Mouse (Mus musculus): ENCODE results near the gene Uhmk1. TPM values are rescaled to one million over a fixed set of nuclear protein-coding genes. Genes with fewer than 3 reads are reported as not detected.
A peak's percentile ranks its signal among the peaks of the same experiment; 100 is the strongest.

Uhmk1 gene
- polyA plus RNA-seq, 1 experiment from 2014 or later: 8.3 TPM

GRCm38 (mm10) chr1:170150870-170151269 is 64.3 kb downstream of the Uhmk1 start:
- no peak for ATAC-seq (ENCODE audit: low FRiP score)
- 66% methylated on average over 6 of the region's 6 CpGs for WGBS
- Histone ChIP-seq H3K27ac (replicated peaks) (no peak overlapping the region), H3K9ac (replicated peaks) (no peak overlapping the region), H3K4me1 (no peaks in the 10 kb centered on the region), H3K36me3 (peaks cover 15% of the 10 kb centered on the region), H3K4me2 (no peak overlapping the region), H3K9me3 (replicated peaks) (no peaks in the 10 kb centered on the region), H3K4me3 (replicated peaks) (no peak overlapping the region), H3K27me3 (replicated peaks) (no peaks in the 10 kb centered on the region)

GRCm38 (mm10) chr1:170149756-170150155 is 65.4 kb downstream of the Uhmk1 start:
- 93% methylated on average over 4 of the region's 4 CpGs for WGBS
- no peak overlapping the region for H3K27ac ChIP-seq (replicated peaks)
- no peak overlapping the region for H3K4me3 ChIP-seq (replicated peaks)
- ATAC-seq (ENCODE audit: low FRiP score): no peak
- no peaks in the 10 kb centered on the region for H3K9me3 ChIP-seq (replicated peaks)
- H3K27me3 ChIP-seq (replicated peaks): no peaks in the 10 kb centered on the region
- no peak overlapping the region for H3K9ac ChIP-seq (replicated peaks)
- H3K4me1 ChIP-seq: no peaks in the 10 kb centered on the region
- no peak overlapping the region for H3K4me2 ChIP-seq
- peaks cover 15% of the 10 kb centered on the region for H3K36me3 ChIP-seq

- Histone ChIP-seq H3K36me3 (peaks cover 19% of the 10 kb centered on the region), H3K27ac (replicated peaks) (no peak overlapping the region), H3K4me1 (no peaks in the 10 kb centered on the region), H3K9me3 (replicated peaks) (no peaks in the 10 kb centered on the region), H3K27me3 (replicated peaks) (no peaks in the 10 kb centered on the region), H3K4me2 (no peak overlapping the region), H3K4me3 (replicated peaks) (no peak overlapping the region), H3K9ac (replicated peaks) (no peak overlapping the region)
- ATAC-seq (ENCODE audit: low FRiP score): no peak
- 93% methylated on average over 6 of the region's 6 CpGs for WGBS
Observed at GRCm38 (mm10) chr1:170148536-170148935, 66.7 kb downstream of the Uhmk1 start.

GRCm38 (mm10) chr1:170147651-170148448 is 67.3 kb downstream of the Uhmk1 start:
- H3K4me3 ChIP-seq (replicated peaks): no peak overlapping the region
- H3K9me3 ChIP-seq (replicated peaks): no peaks in the 10 kb centered on the region
- 92% methylated on average over 9 of the region's 9 CpGs for WGBS
- H3K9ac ChIP-seq (replicated peaks): 0 out of 2 replicates have a peak overlapping the region, but pooled peaks have one; percentile 10
- peaks cover 24% of the 10 kb centered on the region for H3K36me3 ChIP-seq
- ATAC-seq (ENCODE audit: low FRiP score): no peak
- no peaks in the 10 kb centered on the region for H3K4me1 ChIP-seq
- H3K27me3 ChIP-seq (replicated peaks): no peaks in the 10 kb centered on the region
- no peak overlapping the region for H3K4me2 ChIP-seq
- H3K27ac ChIP-seq (replicated peaks): no peak overlapping the region

- H3K4me2 ChIP-seq: no peak overlapping the region
- no peaks in the 10 kb centered on the region for H3K27me3 ChIP-seq (replicated peaks)
- no peaks in the 10 kb centered on the region for H3K9me3 ChIP-seq (replicated peaks)
- H3K9ac ChIP-seq (replicated peaks): no peak overlapping the region
- H3K4me1 ChIP-seq: no peaks in the 10 kb centered on the region
- 88% methylated on average over 4 of the region's 4 CpGs for WGBS
- no peak for ATAC-seq (ENCODE audit: low FRiP score)
- H3K4me3 ChIP-seq (replicated peaks): no peak overlapping the region
- H3K27ac ChIP-seq (replicated peaks): no peak overlapping the region
- peaks cover 31% of the 10 kb centered on the region for H3K36me3 ChIP-seq
Observed at GRCm38 (mm10) chr1:170145606-170146005, 69.6 kb downstream of the Uhmk1 start.

Other genes with a start within 250 kb of the Uhmk1 start
- gene Hsd17b7, start 246.2 kb downstream of the Uhmk1 start, polyA plus RNA-seq (2015; fragmentation: Nextera tagmentation; extraction: Ambion mirVana): 25.6 and 27.5 TPM in 2 replicates
- gene Ddr2, start 104.6 kb downstream of the Uhmk1 start, polyA plus RNA-seq (2015; fragmentation: Nextera tagmentation; extraction: Ambion mirVana): 8.4 and 10.6 TPM in 2 replicates
- 64.4 and 65.5 TPM in 2 replicates for gene Uap1, start 40.4 kb downstream of the Uhmk1 start, polyA plus RNA-seq (2015; fragmentation: Nextera tagmentation; extraction: Ambion mirVana)
- gene Sh2d1b2, start 17.4 kb upstream of the Uhmk1 start, polyA plus RNA-seq (2015; fragmentation: Nextera tagmentation; extraction: Ambion mirVana): not detected in 2 replicates
- gene Sh2d1b1, start 61.9 kb upstream of the Uhmk1 start, polyA plus RNA-seq (2015; fragmentation: Nextera tagmentation; extraction: Ambion mirVana): 0.06 TPM in 1 of 2 replicates, not detected in the other
- gene Gm7694, start 90.9 kb upstream of the Uhmk1 start, polyA plus RNA-seq (2015; fragmentation: Nextera tagmentation; extraction: Ambion mirVana): 1.8 and 2.1 TPM in 2 replicates
- gene Spata46, start 93.4 kb upstream of the Uhmk1 start, polyA plus RNA-seq (2015; fragmentation: Nextera tagmentation; extraction: Ambion mirVana): 0.61 and 0.82 TPM in 2 replicates